Mouse (Mus musculus) lung, adult 2 months (tissue): Measurements from ENCODE around the gene Snx33.

Source experiments
- CTCF ChIP-seq: fragments of 200-500 bp; IDR thresholded peaks from 2 replicates; pipeline ENCODE4 v1.5.1; 2011; ENCODE audit warnings: mild to moderate bottlenecking, low read length, control low read depth; ENCODE audit not compliant: insufficient read depth
- POLR2A ChIP-seq: fragments of 200-500 bp; IDR thresholded peaks from 2 replicates; pipeline ENCODE4 v1.6.1; 2011; ENCODE audit warnings: low read depth, mild to moderate bottlenecking, control low read depth, low read length, borderline replicate concordance; ENCODE audit errors: extremely low read depth

DNA sequence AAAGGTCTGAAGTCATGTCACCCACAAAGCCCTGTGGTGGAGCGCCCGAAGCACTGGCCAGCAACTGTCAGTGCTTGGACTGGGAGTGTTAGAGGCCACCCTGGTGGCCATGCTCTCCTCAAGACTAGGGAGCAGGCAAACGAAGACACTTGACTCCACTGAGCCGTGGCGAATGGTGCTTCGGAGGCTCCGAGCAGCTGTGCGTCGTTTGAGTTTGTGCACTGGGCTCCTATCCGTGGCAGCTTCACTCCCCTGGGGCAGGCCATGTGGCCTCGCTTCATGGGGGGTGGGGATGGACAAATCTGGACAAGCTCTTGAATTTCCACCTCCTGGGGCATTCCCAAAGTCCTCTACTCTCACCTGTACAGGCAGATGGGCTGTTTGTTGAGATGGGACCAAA is 28.8 kb downstream of the Snx33 start:
- TF ChIP-seq CTCF (no peak), POLR2A (no peak)
